Mouse (Mus musculus): ENCODE measurements around the gene Cnksr1. TPM values are rescaled to one million over a fixed set of nuclear protein-coding genes. Genes with fewer than 3 reads are reported as not detected.

The Cnksr1 gene
- polyA plus RNA-seq, 1 experiment from 2014 or later = 12.2 TPM

- peaks cover 59% of the 10 kb centered on the region for H3K27me3 ChIP-seq (replicated peaks)
- 2% methylated on average over 91 of the region's 91 CpGs for WGBS
- peak overlapping the region; percentile 34 for H3K9ac ChIP-seq
Observed at GRCm38 (mm10) chr4:134251241-134252130, 13.3 kb upstream of the Cnksr1 start.

GRCm38 (mm10) chr4:134250930-134251240 is 12.7 kb upstream of the Cnksr1 start:
- H3K4me3 ChIP-seq (replicated peaks) = peak overlapping the region; percentile 50
- H3K27ac ChIP-seq = no peak overlapping the region
- H3K27me3 ChIP-seq (replicated peaks) = peaks cover 59% of the 10 kb centered on the region
- ATAC-seq = no peak
- no peaks in the 10 kb centered on the region for H3K36me3 ChIP-seq
- WGBS = 22% methylated on average over 10 of the region's 10 CpGs
- peaks cover 48% of the 10 kb centered on the region for H3K4me1 ChIP-seq (replicated peaks)
- H3K9ac ChIP-seq = peak overlapping the region; percentile 34
- H3K9me3 ChIP-seq = no peaks in the 10 kb centered on the region
- H3K4me2 ChIP-seq (replicated peaks) = peak overlapping the region; percentile 98

More at GRCm38 (mm10) chr4:134251241-134252130, 13.3 kb upstream of the Cnksr1 start:
- ATAC-seq = 0 out of 2 replicates have a peak, but pooled peaks have one; percentile 18
- H3K4me3 ChIP-seq (replicated peaks) = peak overlapping the region; percentile 50
- H3K4me2 ChIP-seq (replicated peaks) = peak overlapping the region; percentile 98
- no peak overlapping the region for H3K27ac ChIP-seq
- H3K36me3 ChIP-seq = no peaks in the 10 kb centered on the region
- no peaks in the 10 kb centered on the region for H3K9me3 ChIP-seq
- peaks cover 48% of the 10 kb centered on the region for H3K4me1 ChIP-seq (replicated peaks)

- Histone ChIP-seq H3K36me3 (no peaks in the 10 kb centered on the region), H3K9ac (peak overlapping the region; percentile 40; the same call in 1 of the 2 replicates), H3K27me3 (replicated peaks) (peaks cover 59% of the 10 kb centered on the region), H3K27ac (no peak overlapping the region), H3K4me3 (replicated peaks) (peak overlapping the region; percentile 50), H3K4me2 (replicated peaks) (peak overlapping the region; percentile 98), H3K4me1 (replicated peaks) (peaks cover 45% of the 10 kb centered on the region), H3K9me3 (no peaks in the 10 kb centered on the region)
- no peak for ATAC-seq
- WGBS = 25% methylated on average over 27 of the region's 27 CpGs
Observed at GRCm38 (mm10) chr4:134250116-134250929, 12.1 kb upstream of the Cnksr1 start.

- Histone ChIP-seq H3K9ac (peak overlapping the region; percentile 40; the same call in 1 of the 2 replicates), H3K4me1 (replicated peaks) (peaks cover 43% of the 10 kb centered on the region), H3K4me2 (replicated peaks) (peak overlapping the region; percentile 98), H3K4me3 (replicated peaks) (peak overlapping the region; percentile 36), H3K36me3 (no peaks in the 10 kb centered on the region), H3K27me3 (replicated peaks) (peaks cover 59% of the 10 kb centered on the region), H3K27ac (no peak overlapping the region), H3K9me3 (no peaks in the 10 kb centered on the region)
- 1% methylated on average over 30 of the region's 30 CpGs for WGBS
- peak; percentile 55; the same call in 1 of the 2 replicates for ATAC-seq
Observed at GRCm38 (mm10) chr4:134249651-134250050, 11.5 kb upstream of the Cnksr1 start.

- Histone ChIP-seq H3K27me3 (replicated peaks) (peaks cover 37% of the 10 kb centered on the region), H3K4me2 (replicated peaks) (peak within 1 kb of the TSS; percentile 84), H3K4me1 (replicated peaks) (peaks cover 37% of the 10 kb centered on the region), H3K36me3 (no peaks in the 10 kb centered on the region), H3K4me3 (replicated peaks) (peak within 1 kb of the TSS; percentile 74), H3K9ac (peak within 1 kb of the TSS; percentile 78; the same call in 1 of the 2 replicates), H3K9me3 (no peaks in the 10 kb centered on the region), H3K27ac (no peak within 1 kb of the TSS)
- 73% methylated on average over 7 of the region's 7 CpGs for WGBS
- ATAC-seq = no peak
Observed at GRCm38 (mm10) chr4:134246719-134247258, 8.6 kb upstream of the Cnksr1 start, which contains the start of gene Gm30191. Gene Gm30191, plus strand, starts transcription at chr4:134246935.

GRCm38 (mm10) chr4:134246256-134246655 is 8.1 kb upstream of the Cnksr1 start:
- H3K4me2 ChIP-seq (replicated peaks) = no peak overlapping the region
- peaks cover 32% of the 10 kb centered on the region for H3K27me3 ChIP-seq (replicated peaks)
- H3K27ac ChIP-seq = no peak overlapping the region
- H3K9ac ChIP-seq = no peak overlapping the region
- peaks cover 31% of the 10 kb centered on the region for H3K4me1 ChIP-seq (replicated peaks)
- no peak overlapping the region for H3K4me3 ChIP-seq (replicated peaks)
- no peak for ATAC-seq
- WGBS = 43% methylated on average over 4 of the region's 4 CpGs
- no peaks in the 10 kb centered on the region for H3K36me3 ChIP-seq
- no peaks in the 10 kb centered on the region for H3K9me3 ChIP-seq

- Histone ChIP-seq H3K4me1 (replicated peaks) (peaks cover 22% of the 10 kb centered on the region), H3K9ac (peak within 1 kb of the TSS; percentile 78), H3K4me3 (replicated peaks) (peak within 1 kb of the TSS; percentile 74), H3K27ac (no peak within 1 kb of the TSS), H3K27me3 (replicated peaks) (peaks cover 22% of the 10 kb centered on the region), H3K4me2 (replicated peaks) (peak within 1 kb of the TSS; percentile 84), H3K36me3 (no peaks in the 10 kb centered on the region), H3K9me3 (no peaks in the 10 kb centered on the region)
- WGBS = under 1% methylated on average over 60 of the region's 60 CpGs
- peak; percentile 88 for ATAC-seq
Observed at GRCm38 (mm10) chr4:134245148-134245843, 7.1 kb upstream of the Cnksr1 start, which contains the start of gene Zfp593. Gene Zfp593, minus strand, starts transcription at chr4:134245592.

- WGBS = 94% methylated on average over 17 of the region's 17 CpGs
- H3K27me3 ChIP-seq (replicated peaks) = peaks cover 12% of the 10 kb centered on the region
- no peaks in the 10 kb centered on the region for H3K36me3 ChIP-seq
- H3K27ac ChIP-seq = no peak within 1 kb of the TSS
- peak within 1 kb of the TSS; percentile 78; the same call in 1 of the 2 replicates for H3K9ac ChIP-seq
- H3K4me2 ChIP-seq (replicated peaks) = peak within 1 kb of the TSS; percentile 84
- H3K9me3 ChIP-seq = no peaks in the 10 kb centered on the region
- peak within 1 kb of the TSS; percentile 74 for H3K4me3 ChIP-seq (replicated peaks)
- peaks cover 13% of the 10 kb centered on the region for H3K4me1 ChIP-seq (replicated peaks)
- ATAC-seq = no peak
Observed at GRCm38 (mm10) chr4:134243516-134244250, 5.5 kb upstream of the Cnksr1 start, which contains the start of gene E130218I03Rik. Gene E130218I03Rik, plus strand, starts transcription at chr4:134243662.

GRCm38 (mm10) chr4:134238686-134239085 is 487 bp upstream of the Cnksr1 start:
- Histone ChIP-seq H3K27ac (no peak overlapping the region), H3K4me1 (replicated peaks) (no peaks in the 10 kb centered on the region), H3K27me3 (replicated peaks) (peaks cover 4% of the 10 kb centered on the region; the same call in 1 of the 2 replicates), H3K9ac (no peak overlapping the region), H3K4me3 (replicated peaks) (peak overlapping the region; percentile 46), H3K9me3 (no peaks in the 10 kb centered on the region), H3K36me3 (no peaks in the 10 kb centered on the region), H3K4me2 (replicated peaks) (peak overlapping the region; percentile 56)
- peak; percentile 5; the same call in 1 of the 2 replicates for ATAC-seq
- WGBS = 11% methylated on average over 10 of the region's 10 CpGs

- 13% methylated on average over 18 of the region's 19 CpGs for WGBS
- Histone ChIP-seq H3K9ac (peak overlapping the region; percentile 42), H3K9me3 (no peaks in the 10 kb centered on the region), H3K4me1 (replicated peaks) (no peaks in the 10 kb centered on the region), H3K27me3 (replicated peaks) (peaks cover 4% of the 10 kb centered on the region; the same call in 1 of the 2 replicates), H3K4me2 (replicated peaks) (peak overlapping the region; percentile 56), H3K4me3 (replicated peaks) (peak overlapping the region; percentile 46), H3K36me3 (no peaks in the 10 kb centered on the region), H3K27ac (peak overlapping the region; percentile 72)
- peak; percentile 79 for ATAC-seq
Observed at GRCm38 (mm10) chr4:134237582-134238278, 469 bp downstream of the Cnksr1 start.
